In the genomic region with DNA sequence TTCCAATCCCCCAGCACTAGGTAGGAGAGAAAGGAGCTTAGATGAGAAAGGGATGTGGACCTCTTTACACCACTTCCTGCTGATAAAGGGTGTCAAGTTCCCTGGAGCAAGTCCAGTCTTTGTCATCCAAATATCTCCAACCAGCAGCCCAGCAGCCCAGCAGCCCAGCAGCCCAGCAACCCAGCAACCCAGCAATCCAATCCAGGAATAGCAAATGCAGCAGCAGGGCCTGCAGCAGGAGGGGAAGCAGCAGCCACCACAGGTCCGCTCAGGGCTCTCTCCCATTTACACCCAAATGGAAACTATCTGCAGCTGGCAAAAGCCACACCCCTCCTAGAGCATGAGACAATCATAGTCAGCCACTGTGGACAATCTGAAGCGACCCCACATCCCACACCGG, we compare ENCODE assay signal across 28 mouse cellular contexts. TPM values are rescaled to one million over a fixed set of nuclear protein-coding genes. Genes with fewer than 3 reads are reported as not detected.
A peak's percentile ranks its signal among the peaks of the same experiment; 100 is the strongest.
DNase-seq lines count a peak whose midpoint lies in the region; ATAC-seq lines count a peak whose summit lies in the region.
"Had no signal": no experiment of that assay in that cellular context is flagged by ENCODE, and none has a peak within 500 bp of the region (broad histone marks: within the 10 kb centered on the region; RNA-seq: fewer than 3 reads in every experiment).

No protein-coding gene starts in this region.

- ATAC-seq in heart, embryonic 12.5 days (ENCODE audit: insufficient number of reproducible peaks, low FRiP score) = 0 out of 2 replicates have a peak, but pooled peaks have one; percentile 29
- ATAC-seq in megakaryocyte progenitor cell, adult 5-6 weeks (replicated peaks; ENCODE audit: poor library complexity) = peak; percentile 32; the same call in 1 of the 2 replicates
- ATAC-seq: activated CD4-positive, CD25-positive, alpha-beta regulatory T cell, adult 4 months; forebrain, embryonic 16.5 days; Patski had no signal

- no peak overlapping the region for H3K9ac ChIP-seq in heart, embryonic 12.5 days
- H3K9ac ChIP-seq: embryonic facial prominence, embryonic 15.5 days; heart, embryonic 13.5 days; hindbrain, embryonic 13.5 days; liver, embryonic 15.5 days; stomach, embryonic 15.5 days had no signal

- 34% methylated on average over 3 of the region's 3 CpGs for WGBS in heart, embryonic 10.5 days
- 30% methylated on average over 3 of the region's 3 CpGs for WGBS in heart, embryonic 12.5 days

- H3K36me3 ChIP-seq in heart, embryonic 10.5 days = no peaks in the 10 kb centered on the region
- no peaks in the 10 kb centered on the region for H3K36me3 ChIP-seq in heart, embryonic 12.5 days
- H3K36me3 ChIP-seq: embryonic facial prominence, embryonic 15.5 days; heart, embryonic 13.5 days; hindbrain, embryonic 13.5 days; limb, embryonic 10.5 days; liver, embryonic 15.5 days; stomach, embryonic 15.5 days had no signal

- peak; percentile 77 for DNase-seq in heart, embryonic 10.5 days (ENCODE audit: low spot score)
- no peak for DNase-seq in heart, adult 9 months (ENCODE audit: low spot score in 2 of 2)
- peak; percentile 34 for DNase-seq in MN1 (ENCODE audit: low spot score)
- DNase-seq in cerebellum, adult 8-10 months = no peak
- DNase-seq in embryo, embryonic 10 days (ENCODE audit: low spot score) = no peak
- DNase-seq in kidney, postnatal 25 days = no peak
- DNase-seq: adrenal gland, adult 8-10 months; cerebellum, adult 2 months; cerebellum, postnatal 36 days; gastrocnemius, postnatal 14 days; kidney, adult 18-20 months; liver; lung, postnatal 4 days; right cerebral cortex, adult 18-20 months; right cerebral cortex, postnatal 4 days; thymus, adult 18-20 months had no signal

- no peaks in the 10 kb centered on the region for H3K27me3 ChIP-seq in heart, embryonic 10.5 days (ENCODE audit: insufficient read depth, poor library complexity, severe bottlenecking)
- no peaks in the 10 kb centered on the region for H3K27me3 ChIP-seq in heart, embryonic 12.5 days (replicated peaks)
- H3K27me3 ChIP-seq: embryonic facial prominence, embryonic 15.5 days; heart, embryonic 13.5 days; hindbrain, embryonic 13.5 days; liver, embryonic 15.5 days; Patski; stomach, embryonic 15.5 days had no signal

- no peaks in the 10 kb centered on the region for H3K9me3 ChIP-seq in heart, embryonic 10.5 days
- H3K9me3 ChIP-seq in heart, embryonic 12.5 days (replicated peaks) = no peaks in the 10 kb centered on the region
- H3K9me3 ChIP-seq: embryonic facial prominence, embryonic 15.5 days; heart, embryonic 13.5 days; hindbrain, embryonic 13.5 days; limb, embryonic 10.5 days; liver, embryonic 15.5 days; stomach, embryonic 15.5 days had no signal

- H3K27ac ChIP-seq in heart, embryonic 10.5 days = peak overlapping the region; percentile 49; the same call in 1 of the 2 replicates
- no peak overlapping the region; the same call in 1 of the 2 replicates for H3K27ac ChIP-seq in heart, embryonic 12.5 days (ENCODE audit: poor library complexity, severe bottlenecking)
- H3K27ac ChIP-seq: embryonic facial prominence, embryonic 15.5 days; heart, embryonic 13.5 days; hindbrain, embryonic 13.5 days; limb, embryonic 10.5 days; liver, embryonic 15.5 days; stomach, embryonic 15.5 days had no signal

- no peak overlapping the region for H3K4me3 ChIP-seq in heart, embryonic 10.5 days
- H3K4me3 ChIP-seq in heart, embryonic 12.5 days = no peak overlapping the region
- H3K4me3 ChIP-seq: embryonic facial prominence, embryonic 15.5 days; heart, embryonic 13.5 days; hindbrain, embryonic 13.5 days; limb, embryonic 10.5 days; liver, embryonic 15.5 days; stomach, embryonic 15.5 days had no signal

- peaks cover 8% of the 10 kb centered on the region for H3K4me1 ChIP-seq in heart, embryonic 10.5 days
- peaks cover 19% of the 10 kb centered on the region for H3K4me1 ChIP-seq in heart, embryonic 12.5 days (replicated peaks)
- H3K4me1 ChIP-seq: stomach, embryonic 15.5 days had no signal

- 0 out of 2 replicates have a peak overlapping the region, but pooled peaks have one; percentile 7 for H3K4me2 ChIP-seq in heart, embryonic 12.5 days
- H3K4me2 ChIP-seq: embryonic facial prominence, embryonic 15.5 days; heart, embryonic 13.5 days; hindbrain, embryonic 13.5 days; liver, embryonic 15.5 days; midbrain, embryonic 11.5 days; stomach, embryonic 15.5 days had no signal

RNA-seq across cellular contexts. Expression of a gene that starts 21.6 kb away (rescaled TPM):
- polyA plus RNA-seq in heart, embryonic 10.5 days (2016; fragmentation: Nextera tagmentation; extraction: Ambion mirVana) = 10.2 and 10.6 TPM in 2 replicates
- polyA plus RNA-seq in heart, embryonic 12.5 days (2016; fragmentation: Nextera tagmentation; extraction: Ambion mirVana) = 12.6 and 13.4 TPM in 2 replicates
- 2.1 and 2.9 TPM in 2 replicates for total RNA-seq in megakaryocyte progenitor cell, adult 5-6 weeks (2015)
- 2.9 TPM in 2 replicates for total RNA-seq in megakaryocyte progenitor cell, adult 5-6 weeks (2017)

Comparison
In these comparisons a context has a peak if more than half of its experiments do, and no peak if none do; other contexts are left out.
1. DNase-seq: peak in heart, embryonic 10.5 days (single experiment) and MN1 (single experiment); none in heart, adult 9 months (0 of 2), cerebellum, adult 8-10 months (single experiment), embryo, embryonic 10 days (single experiment) and kidney, postnatal 25 days (0 of 2).